Mouse (Mus musculus) spleen, adult 2 months (tissue): ENCODE results near the gene Mup19.

Experiments
- CTCF ChIP-seq: fragments of 200-500 bp; IDR thresholded peaks from 2 replicates; pipeline ENCODE4 v1.5.1; 2011; ENCODE audit warnings: mild to moderate bottlenecking, inconsistent platforms; ENCODE audit not compliant: insufficient read depth, insufficient read length, insufficient replicate concordance; ENCODE audit errors: extremely low read depth
- POLR2A ChIP-seq: fragments of 200-500 bp; IDR thresholded peaks from 2 replicates; pipeline ENCODE4 v1.6.1; 2011; ENCODE audit warnings: low read depth, low read length, inconsistent platforms

DNA sequence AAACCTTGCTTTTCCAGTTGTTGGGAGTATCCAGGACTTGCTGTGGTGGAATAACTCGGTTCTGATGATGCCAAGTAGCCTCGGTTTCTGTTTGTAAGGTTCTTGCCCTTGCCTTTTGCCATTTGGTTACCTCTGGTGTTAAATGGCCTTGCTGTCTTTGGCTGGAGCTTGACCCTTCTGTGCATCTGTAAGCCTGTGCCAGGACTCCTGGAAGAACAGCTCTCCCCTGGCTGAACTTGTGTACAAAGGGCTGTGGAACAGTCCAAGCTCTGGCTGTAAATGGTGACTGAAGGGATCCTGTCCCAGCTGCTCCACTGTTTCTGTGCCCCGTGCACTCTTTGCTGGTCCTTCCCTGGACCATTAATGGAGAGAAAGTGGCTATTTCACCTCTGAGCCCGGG is 47.1 kb upstream of the Mup19 start:
- no peak for TF ChIP-seq POLR2A
- no peak for TF ChIP-seq CTCF
